Mouse (Mus musculus): ENCODE results near the gene Slc16a13. TPM values are rescaled to one million over a fixed set of nuclear protein-coding genes. Genes with fewer than 3 reads are reported as not detected.

Gene Slc16a13
- polyA plus RNA-seq (2016; fragmentation: Nextera tagmentation; extraction: Ambion mirVana) = 11.6 and 11.7 TPM in 2 replicates

GRCm38 (mm10) chr11:70220731-70221602, at the start of gene Slc16a13:
Slc16a13 (minus strand) TSS chr11:70221064.
- Histone ChIP-seq H3K27ac (replicated peaks) (peak within 1 kb of the TSS; percentile 88), H3K36me3 (replicated peaks) (peaks cover 13% of the 10 kb centered on the region), H3K4me1 (peaks cover 43% of the 10 kb centered on the region), H3K4me3 (peak within 1 kb of the TSS; percentile 68), H3K27me3 (replicated peaks; ENCODE audit: low read depth, poor library complexity, severe bottlenecking) (peaks cover 87% of the 10 kb centered on the region), H3K9me3 (no peaks in the 10 kb centered on the region)
- under 1% methylated on average over 28 of the region's 28 CpGs for WGBS
- DNase-seq (ENCODE audit: low spot score) = peak; percentile 97

- H3K9me3 ChIP-seq = no peaks in the 10 kb centered on the region
Observed at GRCm38 (mm10) chr11:70266405-70266804, 45.5 kb upstream of the Slc16a13 start.

GRCm38 (mm10) chr11:70265819-70266218, 45.0 kb upstream of the Slc16a13 start:
- H3K27ac ChIP-seq (replicated peaks) = no peak overlapping the region
- H3K9me3 ChIP-seq = no peaks in the 10 kb centered on the region
- 78% methylated on average over 4 of the region's 4 CpGs for WGBS

More at GRCm38 (mm10) chr11:70266405-70266804, 45.5 kb upstream of the Slc16a13 start:
- DNase-seq (ENCODE audit: low spot score) = no peak
- no peaks in the 10 kb centered on the region for H3K27me3 ChIP-seq (replicated peaks; ENCODE audit: low read depth, poor library complexity, severe bottlenecking)
- no peak overlapping the region for H3K27ac ChIP-seq (replicated peaks)
- no peak overlapping the region for H3K4me3 ChIP-seq
- H3K36me3 ChIP-seq (replicated peaks) = no peaks in the 10 kb centered on the region
- 83% methylated on average over 1 of the region's 1 CpGs for WGBS
- H3K4me1 ChIP-seq = no peaks in the 10 kb centered on the region

DNA sequence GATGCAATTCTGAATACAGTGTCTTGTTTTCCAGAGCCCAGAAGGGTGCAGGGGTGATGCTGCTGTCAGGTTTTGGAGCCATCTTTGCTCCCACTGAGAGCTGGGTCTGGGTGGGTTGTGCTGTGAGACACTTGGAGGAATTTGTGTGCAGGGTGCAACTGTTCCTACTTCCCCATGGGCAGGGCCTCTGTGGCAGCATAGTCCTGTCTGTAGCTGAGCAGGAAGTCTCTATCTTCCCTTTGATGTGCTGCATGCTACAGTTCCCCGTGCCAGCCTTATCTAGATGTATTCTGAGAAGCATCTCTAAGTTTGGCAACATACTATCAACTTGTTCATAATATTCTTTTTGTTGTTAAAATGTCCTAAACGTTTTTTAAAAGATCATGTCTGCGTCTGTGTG, 44.4 kb upstream of the Slc16a13 start:
- no peaks in the 10 kb centered on the region for H3K9me3 ChIP-seq

More at GRCm38 (mm10) chr11:70265819-70266218, 45.0 kb upstream of the Slc16a13 start:
- Histone ChIP-seq H3K4me3 (no peak overlapping the region), H3K4me1 (no peaks in the 10 kb centered on the region), H3K36me3 (replicated peaks) (no peaks in the 10 kb centered on the region), H3K27me3 (replicated peaks; ENCODE audit: low read depth, poor library complexity, severe bottlenecking) (no peaks in the 10 kb centered on the region)
- no peak for DNase-seq (ENCODE audit: low spot score)

DNA sequence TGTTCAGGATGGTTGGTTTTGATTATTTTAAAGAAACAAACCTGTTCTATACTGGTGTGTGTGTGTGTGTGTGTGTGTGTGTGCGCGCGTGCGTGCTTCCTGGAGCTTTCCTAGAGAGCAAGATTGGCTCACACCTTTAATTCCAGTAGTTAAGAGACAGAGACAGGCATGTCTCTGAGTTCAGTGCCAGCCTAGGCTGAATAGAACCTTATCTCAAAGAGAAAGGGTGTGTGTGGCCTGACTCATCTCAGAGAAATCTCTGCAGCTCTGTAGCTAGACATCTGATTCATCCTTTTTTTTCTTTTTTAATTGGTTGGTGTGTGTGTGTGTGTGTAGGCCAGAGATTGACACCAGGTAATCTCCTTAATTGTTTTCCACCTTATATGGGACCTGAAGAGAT, 38.2 kb upstream of the Slc16a13 start:
- DNase-seq (ENCODE audit: low spot score) = no peak
- no peak overlapping the region for H3K4me3 ChIP-seq
- no peak overlapping the region for H3K27ac ChIP-seq (replicated peaks)
- WGBS = 96% methylated on average over 4 of the region's 4 CpGs
- no peaks in the 10 kb centered on the region for H3K36me3 ChIP-seq (replicated peaks)
- H3K27me3 ChIP-seq (replicated peaks; ENCODE audit: low read depth, poor library complexity, severe bottlenecking) = peaks cover 26% of the 10 kb centered on the region
- peaks cover 16% of the 10 kb centered on the region for H3K4me1 ChIP-seq
- no peaks in the 10 kb centered on the region for H3K9me3 ChIP-seq

More for the DNA sequence above, 44.4 kb upstream of the Slc16a13 start:
- H3K36me3 ChIP-seq (replicated peaks) = no peaks in the 10 kb centered on the region
- no peak overlapping the region for H3K4me3 ChIP-seq
- H3K27me3 ChIP-seq (replicated peaks; ENCODE audit: low read depth, poor library complexity, severe bottlenecking) = no peaks in the 10 kb centered on the region
- H3K27ac ChIP-seq (replicated peaks) = no peak overlapping the region
- 67% methylated on average over 3 of the region's 3 CpGs for WGBS
- no peaks in the 10 kb centered on the region for H3K4me1 ChIP-seq
- no peak for DNase-seq (ENCODE audit: low spot score)

- Histone ChIP-seq H3K27me3 (replicated peaks; ENCODE audit: low read depth, poor library complexity, severe bottlenecking) (peaks cover 61% of the 10 kb centered on the region), H3K9me3 (no peaks in the 10 kb centered on the region), H3K27ac (replicated peaks) (peak within 1 kb of the TSS; percentile 55; the same call in 1 of the 2 replicates), H3K4me3 (peak within 1 kb of the TSS; percentile 54), H3K36me3 (replicated peaks) (no peaks in the 10 kb centered on the region), H3K4me1 (peaks cover 19% of the 10 kb centered on the region)
- under 1% methylated on average over 25 of the region's 25 CpGs for WGBS
- peak; percentile 65 for DNase-seq (ENCODE audit: low spot score)
Observed at GRCm38 (mm10) chr11:70254931-70255531, 34.2 kb upstream of the Slc16a13 start, which contains the start of gene Alox12. Alox12 (minus strand) TSS chr11:70255353.

DNA sequence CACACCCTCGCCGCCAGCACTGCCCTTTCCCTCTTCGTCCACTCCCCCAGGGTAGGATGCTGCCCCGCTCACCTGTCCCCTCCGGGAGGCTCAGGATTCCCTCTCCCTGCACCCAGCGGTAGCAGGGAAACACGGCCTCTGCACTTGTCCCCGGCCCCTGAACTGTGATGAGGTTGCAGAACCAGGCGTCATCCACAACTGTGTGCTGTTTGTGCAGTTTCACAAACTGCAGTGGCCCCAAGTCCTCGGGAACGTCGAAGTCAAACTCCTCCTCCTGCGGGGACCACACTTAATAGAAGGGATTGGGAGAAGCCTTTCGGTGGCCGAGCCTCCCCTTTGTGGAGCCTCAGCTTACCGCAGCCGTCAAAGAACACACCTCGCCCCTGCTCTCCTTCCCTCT, 33.5 kb upstream of the Slc16a13 start:
- H3K9me3 ChIP-seq = no peaks in the 10 kb centered on the region
- no peak overlapping the region; the same call in 1 of the 2 replicates for H3K27ac ChIP-seq (replicated peaks)
- WGBS = 3% methylated on average over 18 of the region's 18 CpGs
- peaks cover 61% of the 10 kb centered on the region for H3K27me3 ChIP-seq (replicated peaks; ENCODE audit: low read depth, poor library complexity, severe bottlenecking)
- no peaks in the 10 kb centered on the region for H3K36me3 ChIP-seq (replicated peaks)
- H3K4me1 ChIP-seq = peaks cover 19% of the 10 kb centered on the region
- peak; percentile 23 for DNase-seq (ENCODE audit: low spot score)
- H3K4me3 ChIP-seq = peak overlapping the region; percentile 54

GRCm38 (mm10) chr11:70251853-70252252, 31.0 kb upstream of the Slc16a13 start:
- H3K36me3 ChIP-seq (replicated peaks) = no peaks in the 10 kb centered on the region
- H3K4me1 ChIP-seq = peaks cover 19% of the 10 kb centered on the region
- H3K27ac ChIP-seq (replicated peaks) = no peak overlapping the region
- WGBS = 80% methylated on average over 8 of the region's 8 CpGs
- H3K4me3 ChIP-seq = no peak overlapping the region
- H3K27me3 ChIP-seq (replicated peaks; ENCODE audit: low read depth, poor library complexity, severe bottlenecking) = peaks cover 61% of the 10 kb centered on the region
- H3K9me3 ChIP-seq = no peaks in the 10 kb centered on the region
- DNase-seq (ENCODE audit: low spot score) = no peak

- no peak for DNase-seq (ENCODE audit: low spot score)
- H3K4me3 ChIP-seq = no peak overlapping the region
- H3K27me3 ChIP-seq (replicated peaks; ENCODE audit: low read depth, poor library complexity, severe bottlenecking) = peaks cover 53% of the 10 kb centered on the region
- H3K36me3 ChIP-seq (replicated peaks) = no peaks in the 10 kb centered on the region
- H3K9me3 ChIP-seq = no peaks in the 10 kb centered on the region
- peaks cover 14% of the 10 kb centered on the region for H3K4me1 ChIP-seq
- no peak overlapping the region for H3K27ac ChIP-seq (replicated peaks)
- 77% methylated on average over 11 of the region's 11 CpGs for WGBS
Observed at GRCm38 (mm10) chr11:70250150-70250549, 29.3 kb upstream of the Slc16a13 start.

DNA sequence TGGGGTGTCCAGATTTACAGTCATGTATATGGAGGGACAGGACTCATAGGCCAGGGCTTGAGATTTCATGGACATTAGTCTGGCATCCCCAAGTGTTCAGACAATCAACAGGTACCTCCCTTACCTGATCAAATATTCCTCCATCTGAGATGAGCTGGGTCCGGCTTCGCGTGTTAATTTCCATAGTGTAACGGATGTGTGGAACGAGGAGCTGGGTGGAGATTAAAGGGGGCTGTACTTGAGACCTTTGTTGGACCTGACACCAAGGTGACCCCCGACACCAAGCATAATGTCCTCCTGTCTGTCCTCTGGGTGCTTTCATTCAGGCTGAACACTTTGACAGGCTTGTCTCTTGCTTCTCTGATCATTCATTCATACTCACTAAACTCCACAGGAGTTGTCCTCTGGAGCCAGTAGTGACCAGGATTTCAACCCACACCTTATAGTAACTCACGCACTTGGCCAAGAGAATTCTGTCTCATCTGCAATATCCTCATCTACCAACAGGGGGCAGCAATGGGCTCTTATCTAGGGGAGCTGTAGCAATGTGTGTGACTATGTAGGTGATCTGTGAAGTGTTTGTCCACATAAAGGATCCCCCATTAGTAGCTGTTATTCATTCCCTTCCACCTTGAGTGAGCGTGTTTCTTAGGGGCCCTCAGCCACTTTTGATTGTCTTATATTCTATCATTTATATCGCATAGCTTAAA, 26.4 kb upstream of the Slc16a13 start:
- no peak overlapping the region for H3K27ac ChIP-seq (replicated peaks)
- no peaks in the 10 kb centered on the region for H3K9me3 ChIP-seq
- H3K36me3 ChIP-seq (replicated peaks) = no peaks in the 10 kb centered on the region
- WGBS = 50% methylated on average over 9 of the region's 9 CpGs
- DNase-seq (ENCODE audit: low spot score) = peak; percentile 66
- H3K27me3 ChIP-seq (replicated peaks; ENCODE audit: low read depth, poor library complexity, severe bottlenecking) = peaks cover 24% of the 10 kb centered on the region
- H3K4me1 ChIP-seq = no peaks in the 10 kb centered on the region
- no peak overlapping the region for H3K4me3 ChIP-seq

DNA sequence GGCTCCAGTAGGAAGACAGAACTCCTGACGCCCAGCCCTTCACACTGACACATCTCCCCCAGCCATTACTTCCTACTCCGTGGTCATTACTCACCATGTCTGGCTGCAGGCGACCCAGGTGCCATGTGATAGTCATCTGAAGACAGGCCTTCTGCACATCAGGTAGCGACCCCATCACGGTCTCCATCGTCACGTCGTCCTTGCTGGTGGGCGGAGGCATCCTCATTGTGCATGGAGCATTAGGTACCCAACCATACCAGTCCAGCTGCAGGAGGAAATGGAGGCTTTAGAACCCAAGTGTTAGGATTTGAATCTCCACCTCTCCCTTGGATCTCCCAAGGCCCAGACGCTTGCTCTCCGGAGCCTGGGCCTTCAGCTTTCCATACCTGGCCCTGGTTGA, 21.7 kb upstream of the Slc16a13 start:
- H3K4me1 ChIP-seq = peaks cover 20% of the 10 kb centered on the region

More for the DNA sequence above, 21.7 kb upstream of the Slc16a13 start:
- peak; percentile 6 for DNase-seq (ENCODE audit: low spot score)
- H3K9me3 ChIP-seq = no peaks in the 10 kb centered on the region
- peak overlapping the region; percentile 11; the same call in 1 of the 2 replicates for H3K4me3 ChIP-seq
- no peak overlapping the region for H3K27ac ChIP-seq (replicated peaks)
- peaks cover 7% of the 10 kb centered on the region for H3K27me3 ChIP-seq (replicated peaks; ENCODE audit: low read depth, poor library complexity, severe bottlenecking)
- 70% methylated on average over 11 of the region's 11 CpGs for WGBS
- H3K36me3 ChIP-seq (replicated peaks) = no peaks in the 10 kb centered on the region
